Mouse (Mus musculus): ENCODE results near the gene Nup107.

- TF ChIP-seq CTCF (IDR thresholded peaks at IDR 0.05; ENCODE audit: borderline replicate concordance, extremely low read depth, insufficient read depth, insufficient read length) (no peak), POLR2A (IDR thresholded peaks at IDR 0.05; ENCODE audit: borderline replicate concordance, extremely low read depth, insufficient read depth, insufficient read length, poor library complexity, severe bottlenecking) (no peak)
Observed at GRCm38 (mm10) chr10:117755086-117755798, 37.3 kb downstream of the Nup107 start.
